Mouse (Mus musculus): Measurements from ENCODE around the gene Ugp2. TPM values are rescaled to one million over a fixed set of nuclear protein-coding genes. Genes with fewer than 3 reads are reported as not detected.

Gene Ugp2
- polyA plus RNA-seq, 1 experiment from 2014 or later, result 50.4 TPM

DNA sequence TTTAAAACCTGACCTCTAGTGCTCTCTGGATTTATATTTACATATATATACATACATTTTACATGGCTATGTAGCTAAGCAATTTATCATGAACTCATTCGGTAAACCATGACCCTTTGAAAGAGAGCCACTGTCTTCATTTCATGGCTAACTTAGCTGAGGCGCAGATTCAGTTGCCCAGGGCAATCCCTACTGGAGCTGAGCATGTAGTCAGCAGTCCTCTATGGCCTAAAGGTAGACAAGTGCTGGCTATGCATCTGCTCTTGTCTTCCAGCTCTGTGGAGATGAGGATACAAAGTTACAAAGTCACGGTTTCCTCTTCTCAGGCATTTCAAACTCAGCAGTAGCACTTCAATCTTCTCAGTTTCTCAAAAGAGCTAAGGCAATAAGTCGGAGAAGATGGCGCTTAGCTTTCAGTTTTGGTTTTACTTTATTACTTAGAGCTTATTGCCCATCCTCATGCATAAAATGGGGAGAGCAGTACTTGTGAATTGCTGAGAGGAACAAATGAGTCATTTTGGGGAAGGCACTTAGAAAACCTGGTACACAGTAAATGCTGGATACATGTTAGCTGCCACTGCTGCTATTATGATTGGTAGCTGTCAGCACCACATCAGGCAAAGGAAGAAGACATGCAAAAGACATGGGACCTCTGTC lies 38.2 kb downstream of the Ugp2 start:
- 76% methylated on average over 5 of the region's 5 CpGs for WGBS (ENCODE audit: insufficient replicate concordance)

DNA sequence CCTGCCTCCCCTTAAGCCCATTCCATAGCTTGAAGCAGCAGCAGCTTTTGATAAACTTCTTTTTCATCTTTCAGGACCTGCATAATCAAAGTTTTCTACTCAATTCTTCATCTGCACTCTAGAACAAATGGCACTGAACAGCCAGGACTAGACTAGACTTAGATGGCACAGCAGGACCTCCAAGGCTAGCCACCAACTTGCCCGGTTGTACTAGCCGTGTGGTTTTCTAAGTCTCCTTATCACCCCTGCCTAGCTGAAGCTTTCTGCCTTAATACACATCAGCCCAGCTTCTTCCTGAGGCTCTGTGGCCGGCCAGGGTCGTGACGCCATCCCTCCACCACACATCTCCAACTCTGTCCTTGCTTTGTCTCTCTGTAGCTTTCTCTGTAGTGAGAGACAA lies 42.9 kb downstream of the Ugp2 start:
- H3K36me3 ChIP-seq (replicated peaks), result peaks cover 63% of the 10 kb centered on the region
- ATAC-seq (ENCODE audit: insufficient read depth), result no peak
- 54% methylated on average over 5 of the region's 5 CpGs for WGBS (ENCODE audit: insufficient replicate concordance)

More for the DNA sequence above, 38.2 kb downstream of the Ugp2 start:
- no peak for ATAC-seq (ENCODE audit: insufficient read depth)
- Histone ChIP-seq H3K9ac (no peak overlapping the region), H3K27ac (replicated peaks) (no peak overlapping the region), H3K4me1 (replicated peaks) (no peaks in the 10 kb centered on the region), H3K9me3 (replicated peaks) (no peaks in the 10 kb centered on the region), H3K4me3 (replicated peaks) (no peak overlapping the region), H3K36me3 (replicated peaks) (peaks cover 41% of the 10 kb centered on the region), H3K27me3 (no peaks in the 10 kb centered on the region), H3K4me2 (no peak overlapping the region)

DNA sequence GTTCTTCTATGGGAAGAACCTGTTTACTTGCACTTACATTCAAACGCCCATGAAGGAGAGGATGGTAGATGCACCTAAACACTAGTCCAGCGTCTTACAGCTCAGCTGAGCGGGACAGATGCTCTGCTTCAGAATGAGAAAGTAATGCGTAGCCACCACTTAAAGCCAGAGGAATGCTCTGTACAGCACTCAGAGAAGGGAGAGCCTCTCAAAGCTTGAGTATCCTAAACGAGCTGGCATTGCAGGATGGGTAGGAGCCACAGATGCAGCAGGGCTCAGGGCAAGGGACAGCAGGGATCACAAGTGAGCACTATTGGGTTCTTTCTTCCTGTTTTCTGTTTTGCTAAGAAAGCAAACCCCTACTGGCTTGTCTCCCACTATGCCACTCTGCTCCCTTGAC lies 43.5 kb downstream of the Ugp2 start:
- Histone ChIP-seq H3K4me1 (replicated peaks) (no peaks in the 10 kb centered on the region), H3K9me3 (replicated peaks) (no peaks in the 10 kb centered on the region), H3K9ac (no peak overlapping the region), H3K36me3 (replicated peaks) (peaks cover 58% of the 10 kb centered on the region), H3K27me3 (no peaks in the 10 kb centered on the region), H3K27ac (replicated peaks) (no peak overlapping the region), H3K4me2 (no peak overlapping the region), H3K4me3 (replicated peaks) (no peak overlapping the region)
- no peak for ATAC-seq (ENCODE audit: insufficient read depth)
- 76% methylated on average over 5 of the region's 5 CpGs for WGBS (ENCODE audit: insufficient replicate concordance)

More for the DNA sequence above, 42.9 kb downstream of the Ugp2 start:
- Histone ChIP-seq H3K4me3 (replicated peaks) (no peak overlapping the region), H3K9me3 (replicated peaks) (no peaks in the 10 kb centered on the region), H3K9ac (no peak overlapping the region), H3K27ac (replicated peaks) (no peak overlapping the region), H3K4me1 (replicated peaks) (no peaks in the 10 kb centered on the region), H3K4me2 (no peak overlapping the region), H3K27me3 (no peaks in the 10 kb centered on the region)

- peaks cover 3% of the 10 kb centered on the region; the same call in 1 of the 2 replicates for H3K4me1 ChIP-seq (replicated peaks)
- 67% methylated on average over 2 of the region's 2 CpGs for WGBS (ENCODE audit: insufficient replicate concordance)
- no peak overlapping the region for H3K4me2 ChIP-seq
- ATAC-seq (ENCODE audit: insufficient read depth), result no peak
- no peak overlapping the region for H3K9ac ChIP-seq
- peaks cover 60% of the 10 kb centered on the region for H3K36me3 ChIP-seq (replicated peaks)
- no peaks in the 10 kb centered on the region for H3K27me3 ChIP-seq
- H3K4me3 ChIP-seq (replicated peaks), result no peak overlapping the region
- no peak overlapping the region for H3K27ac ChIP-seq (replicated peaks)
- H3K9me3 ChIP-seq (replicated peaks), result no peaks in the 10 kb centered on the region
These were observed 44.2 kb downstream of the Ugp2 start for GRCm38 (mm10) chr11:21326770-21327169.

- 85% methylated on average over 5 of the region's 5 CpGs for WGBS (ENCODE audit: insufficient replicate concordance)
- no peaks in the 10 kb centered on the region for H3K27me3 ChIP-seq
- H3K9me3 ChIP-seq (replicated peaks), result no peaks in the 10 kb centered on the region
- H3K4me1 ChIP-seq (replicated peaks), result peaks cover 3% of the 10 kb centered on the region; the same call in 1 of the 2 replicates
- ATAC-seq (ENCODE audit: insufficient read depth), result no peak
- no peak overlapping the region for H3K4me3 ChIP-seq (replicated peaks)
- H3K4me2 ChIP-seq, result no peak overlapping the region
- peaks cover 57% of the 10 kb centered on the region for H3K36me3 ChIP-seq (replicated peaks)
- no peak overlapping the region for H3K27ac ChIP-seq (replicated peaks)
- H3K9ac ChIP-seq, result no peak overlapping the region
These were observed 45.2 kb downstream of the Ugp2 start for GRCm38 (mm10) chr11:21325781-21326180.

DNA sequence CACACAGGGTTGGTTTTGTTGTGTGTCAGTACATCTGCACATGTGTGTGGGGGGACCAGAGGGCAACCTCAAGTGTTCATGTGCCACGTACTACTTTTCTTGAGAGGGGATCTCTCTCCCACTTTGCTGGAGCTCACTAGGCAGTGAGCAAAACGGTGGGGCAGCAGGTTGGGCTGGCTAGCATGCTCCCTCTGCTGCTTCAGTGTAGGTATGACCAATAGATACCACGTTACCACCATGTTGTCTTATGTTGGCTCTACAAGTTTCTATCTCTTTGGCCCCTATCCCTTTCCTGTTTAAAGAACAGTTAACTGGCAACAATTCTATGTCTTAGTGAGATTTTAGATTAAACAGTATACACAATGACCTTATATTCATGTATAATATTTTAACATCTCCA lies 48.7 kb downstream of the Ugp2 start:
- Histone ChIP-seq H3K4me1 (replicated peaks) (peaks cover 3% of the 10 kb centered on the region; the same call in 1 of the 2 replicates), H3K27ac (replicated peaks) (no peak overlapping the region), H3K9me3 (replicated peaks) (no peaks in the 10 kb centered on the region), H3K27me3 (no peaks in the 10 kb centered on the region), H3K4me3 (replicated peaks) (no peak overlapping the region), H3K9ac (no peak overlapping the region), H3K4me2 (no peak overlapping the region), H3K36me3 (replicated peaks) (peaks cover 41% of the 10 kb centered on the region)
- WGBS (ENCODE audit: insufficient replicate concordance), result 72% methylated on average over 3 of the region's 3 CpGs
- no peak for ATAC-seq (ENCODE audit: insufficient read depth)

GRCm38 (mm10) chr11:21321577-21321976 lies 49.4 kb downstream of the Ugp2 start:
- no peak for ATAC-seq (ENCODE audit: insufficient read depth)
- H3K36me3 ChIP-seq (replicated peaks), result peaks cover 38% of the 10 kb centered on the region
- no peaks in the 10 kb centered on the region for H3K9me3 ChIP-seq (replicated peaks)
- no peaks in the 10 kb centered on the region for H3K27me3 ChIP-seq
- H3K9ac ChIP-seq, result no peak overlapping the region
- peaks cover 3% of the 10 kb centered on the region; the same call in 1 of the 2 replicates for H3K4me1 ChIP-seq (replicated peaks)
- no peak overlapping the region for H3K4me3 ChIP-seq (replicated peaks)
- H3K4me2 ChIP-seq, result no peak overlapping the region
- 58% methylated on average over 3 of the region's 3 CpGs for WGBS (ENCODE audit: insufficient replicate concordance)
- H3K27ac ChIP-seq (replicated peaks), result no peak overlapping the region

DNA sequence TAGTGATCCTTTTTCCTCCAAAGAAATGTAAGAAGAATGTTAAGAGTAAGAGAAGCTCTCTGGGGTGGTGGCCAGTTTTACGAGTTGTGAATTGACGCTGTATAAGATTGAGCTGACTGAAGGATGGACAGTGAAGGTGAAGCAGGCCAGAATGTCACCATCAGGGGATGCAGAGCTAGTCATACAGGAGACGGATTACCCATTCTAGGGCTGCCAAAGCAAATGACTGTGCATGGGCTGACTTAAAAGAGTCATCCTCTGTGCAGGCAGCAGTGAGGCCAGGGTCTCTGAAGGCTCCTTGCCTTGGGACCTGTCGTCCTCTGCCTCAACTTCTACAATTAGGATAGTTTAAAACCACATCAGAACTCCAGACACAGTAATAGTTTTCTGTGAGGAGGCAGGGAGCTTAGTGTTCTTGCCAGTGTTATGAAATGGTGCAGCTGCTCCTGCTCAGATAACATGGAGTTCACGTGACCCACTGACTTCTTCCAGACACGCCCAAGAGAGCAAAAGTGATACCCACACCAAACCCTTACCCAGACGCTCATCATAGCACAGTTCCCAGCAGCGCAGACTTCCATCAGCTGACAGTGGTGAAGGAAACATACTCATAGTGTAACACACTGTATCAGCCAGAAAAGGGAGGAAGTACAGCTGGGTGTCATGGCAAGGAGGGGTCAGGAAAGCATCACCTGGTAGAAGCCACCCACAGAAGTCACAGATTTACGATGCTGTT lies 56.9 kb downstream of the Ugp2 start:
- H3K4me2 ChIP-seq, result no peak overlapping the region
- 64% methylated on average over 9 of the region's 9 CpGs for WGBS (ENCODE audit: insufficient replicate concordance)
- H3K4me3 ChIP-seq (replicated peaks), result no peak overlapping the region
- H3K4me1 ChIP-seq (replicated peaks), result peaks cover 10% of the 10 kb centered on the region
- H3K36me3 ChIP-seq (replicated peaks), result peaks cover 39% of the 10 kb centered on the region
- no peak overlapping the region for H3K9ac ChIP-seq
- 0 out of 2 replicates have a peak overlapping the region, but pooled peaks have one; percentile 30 for H3K27ac ChIP-seq (replicated peaks)
- H3K9me3 ChIP-seq (replicated peaks), result no peaks in the 10 kb centered on the region
- no peaks in the 10 kb centered on the region for H3K27me3 ChIP-seq
- ATAC-seq (ENCODE audit: insufficient read depth), result peak; percentile 86

DNA sequence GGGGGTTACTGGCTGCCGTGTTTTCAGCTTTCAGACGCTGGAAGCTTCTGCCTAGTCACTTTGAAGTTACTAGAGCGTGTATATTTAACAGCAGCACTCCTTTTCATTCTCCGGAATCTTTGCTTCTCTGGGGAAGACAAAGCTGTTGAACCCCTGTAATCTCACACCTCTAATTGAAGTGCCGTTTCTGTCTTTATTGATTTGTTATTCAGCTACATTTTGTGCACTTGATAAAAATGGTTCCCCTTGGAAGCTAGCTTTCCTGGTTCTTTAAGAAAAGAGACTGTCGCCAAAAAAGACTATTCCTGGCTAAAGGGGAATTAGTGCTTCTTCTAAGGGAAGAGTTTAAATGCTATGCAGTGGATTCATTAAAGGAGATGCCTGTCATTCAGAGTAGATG lies 61.5 kb downstream of the Ugp2 start:
- 83% methylated on average over 6 of the region's 6 CpGs for WGBS (ENCODE audit: insufficient replicate concordance)
- Histone ChIP-seq H3K36me3 (replicated peaks) (peaks cover 48% of the 10 kb centered on the region), H3K27ac (replicated peaks) (no peak overlapping the region), H3K9ac (no peak overlapping the region), H3K27me3 (no peaks in the 10 kb centered on the region), H3K4me2 (no peak overlapping the region), H3K4me3 (replicated peaks) (no peak overlapping the region), H3K9me3 (replicated peaks) (no peaks in the 10 kb centered on the region), H3K4me1 (replicated peaks) (peaks cover 10% of the 10 kb centered on the region)
- ATAC-seq (ENCODE audit: insufficient read depth), result no peak

- H3K4me3 ChIP-seq (replicated peaks), result no peak overlapping the region
- H3K27me3 ChIP-seq, result no peaks in the 10 kb centered on the region
- H3K27ac ChIP-seq (replicated peaks), result no peak overlapping the region
- peaks cover 57% of the 10 kb centered on the region for H3K36me3 ChIP-seq (replicated peaks)
- no peak overlapping the region for H3K9ac ChIP-seq
- ATAC-seq (ENCODE audit: insufficient read depth), result no peak
- no peak overlapping the region for H3K4me2 ChIP-seq
- WGBS (ENCODE audit: insufficient replicate concordance), result 62% methylated on average over 5 of the region's 5 CpGs
- no peaks in the 10 kb centered on the region for H3K4me1 ChIP-seq (replicated peaks)
- no peaks in the 10 kb centered on the region for H3K9me3 ChIP-seq (replicated peaks)
These were observed 62.9 kb downstream of the Ugp2 start for GRCm38 (mm10) chr11:21308119-21308518.

- H3K27ac ChIP-seq (replicated peaks), result no peak overlapping the region
- no peaks in the 10 kb centered on the region for H3K4me1 ChIP-seq (replicated peaks)
- no peaks in the 10 kb centered on the region for H3K9me3 ChIP-seq (replicated peaks)
- H3K36me3 ChIP-seq (replicated peaks), result peaks cover 53% of the 10 kb centered on the region
- H3K27me3 ChIP-seq, result no peaks in the 10 kb centered on the region
- H3K9ac ChIP-seq, result no peak overlapping the region
- H3K4me2 ChIP-seq, result no peak overlapping the region
- no peak overlapping the region for H3K4me3 ChIP-seq (replicated peaks)
- WGBS (ENCODE audit: insufficient replicate concordance), result 68% methylated on average over 5 of the region's 5 CpGs
- no peak for ATAC-seq (ENCODE audit: insufficient read depth)
These were observed 63.8 kb downstream of the Ugp2 start for GRCm38 (mm10) chr11:21307078-21307668.
